ENCODE assay signal across 19 mouse cellular contexts in the genomic region with DNA sequence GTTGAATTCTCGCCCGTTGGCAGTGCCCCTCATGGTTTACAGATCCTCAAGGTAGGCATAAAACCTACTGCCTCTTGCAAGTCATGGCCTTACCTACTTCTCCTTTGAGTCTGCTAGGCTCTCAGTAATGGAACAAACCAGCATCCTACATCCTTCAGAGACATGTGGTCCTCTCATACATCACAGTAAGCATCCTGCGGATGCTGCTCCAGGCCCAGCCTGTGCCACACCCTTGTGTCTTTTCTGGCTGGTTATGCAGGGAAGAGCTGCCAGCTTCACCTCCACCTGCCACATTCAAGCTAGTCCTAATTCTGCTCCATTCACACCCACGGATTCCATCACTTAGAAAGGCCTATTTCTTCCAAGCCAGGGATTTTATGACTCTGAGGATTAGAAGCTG. TPM values are rescaled to one million over a fixed set of nuclear protein-coding genes. Genes with fewer than 3 reads are reported as not detected.
A peak's percentile ranks its signal among the peaks of the same experiment; 100 is the strongest.
DNase-seq lines count a peak whose midpoint lies in the region; ATAC-seq and TF ChIP-seq lines count a peak whose summit lies in the region.
"Had no signal": no experiment of that assay in that cellular context is flagged by ENCODE, and none has a peak within 500 bp of the region (broad histone marks: within the 10 kb centered on the region; RNA-seq: fewer than 3 reads in every experiment).

No protein-coding gene starts in this region.

- no peak for ATAC-seq in forebrain, postnatal 0 days
- no peak for ATAC-seq in forebrain, embryonic 12.5 days (ENCODE audit: low FRiP score)
- ATAC-seq in midbrain, embryonic 14.5 days (ENCODE audit: low FRiP score, low TSS enrichment), result no peak
- no peak for ATAC-seq in midbrain, embryonic 11.5 days (ENCODE audit: low FRiP score)
- ATAC-seq in hindbrain, embryonic 15.5 days (ENCODE audit: low FRiP score, low read depth), result no peak
- ATAC-seq: liver, postnatal 0 days had no signal

- H3K27me3 ChIP-seq in forebrain, postnatal 0 days (ENCODE audit: insufficient read depth, low read length), result no peaks in the 10 kb centered on the region
- H3K27me3 ChIP-seq in forebrain, embryonic 12.5 days, result 0 out of 2 replicates have a peak, but pooled peaks cover 4% of the 10 kb centered on the region
- no peaks in the 10 kb centered on the region for H3K27me3 ChIP-seq in midbrain, embryonic 14.5 days (ENCODE audit: control insufficient read depth, insufficient read depth, low read length)
- no peaks in the 10 kb centered on the region for H3K27me3 ChIP-seq in midbrain, embryonic 11.5 days (ENCODE audit: control insufficient read depth, insufficient read depth, low read length)
- no peaks in the 10 kb centered on the region for H3K27me3 ChIP-seq in hindbrain, embryonic 15.5 days
- H3K27me3 ChIP-seq: neural tube, embryonic 12.5 days had no signal

- no peak overlapping the region for H3K4me2 ChIP-seq in forebrain, postnatal 0 days (ENCODE audit: low read depth)
- H3K4me2 ChIP-seq in forebrain, embryonic 12.5 days, result no peak overlapping the region
- no peak overlapping the region for H3K4me2 ChIP-seq in midbrain, embryonic 14.5 days (ENCODE audit: low read length)
- no peak overlapping the region for H3K4me2 ChIP-seq in midbrain, embryonic 11.5 days
- H3K4me2 ChIP-seq in hindbrain, embryonic 15.5 days, result no peak overlapping the region
- H3K4me2 ChIP-seq: neural tube, embryonic 12.5 days had no signal

- no peak for DNase-seq in forebrain, postnatal 0 days
- DNase-seq in midbrain, embryonic 14.5 days, result no peak
- no peak for DNase-seq in midbrain, embryonic 11.5 days (ENCODE audit: low spot score, missing footprints)
- DNase-seq in right cerebral cortex, postnatal 25 days, result peak; percentile 62
- no peak for DNase-seq in spleen, postnatal 4 days (ENCODE audit: low spot score in 2 of 2)
- no peak for DNase-seq in liver
- DNase-seq: embryo, embryonic 11 days; gastrocnemius, adult 2 months; kidney, postnatal 14 days; liver, postnatal 0 days; thymus, adult 18-20 months had no signal

- TF ChIP-seq CTCF in forebrain, postnatal 0 days (IDR thresholded peaks at IDR 0.05; ENCODE audit: low read depth), result no peak

- no peaks in the 10 kb centered on the region for H3K36me3 ChIP-seq in forebrain, postnatal 0 days (ENCODE audit: insufficient read depth)
- no peaks in the 10 kb centered on the region for H3K36me3 ChIP-seq in forebrain, embryonic 12.5 days (replicated peaks)
- no peaks in the 10 kb centered on the region for H3K36me3 ChIP-seq in midbrain, embryonic 14.5 days (ENCODE audit: control insufficient read depth, insufficient read depth, low read length)
- H3K36me3 ChIP-seq in midbrain, embryonic 11.5 days (ENCODE audit: control insufficient read depth, insufficient read depth, low read length), result no peaks in the 10 kb centered on the region
- H3K36me3 ChIP-seq in hindbrain, embryonic 15.5 days, result no peaks in the 10 kb centered on the region
- H3K36me3 ChIP-seq: limb, embryonic 10.5 days; neural tube, embryonic 12.5 days had no signal

- H3K9ac ChIP-seq in forebrain, postnatal 0 days, result no peak overlapping the region
- no peak overlapping the region for H3K9ac ChIP-seq in forebrain, embryonic 12.5 days
- H3K9ac ChIP-seq in midbrain, embryonic 14.5 days (replicated peaks; ENCODE audit: low read length), result no peak overlapping the region
- no peak overlapping the region for H3K9ac ChIP-seq in midbrain, embryonic 11.5 days (ENCODE audit: low read length)
- H3K9ac ChIP-seq in hindbrain, embryonic 15.5 days, result no peak overlapping the region
- H3K9ac ChIP-seq: liver, postnatal 0 days; neural tube, embryonic 12.5 days had no signal

- peaks cover 14% of the 10 kb centered on the region; the same call in 1 of the 2 replicates for H3K4me1 ChIP-seq in forebrain, postnatal 0 days (ENCODE audit: insufficient read depth)
- H3K4me1 ChIP-seq in forebrain, embryonic 12.5 days, result peaks cover 6% of the 10 kb centered on the region; the same call in 1 of the 2 replicates
- peaks cover 14% of the 10 kb centered on the region; the same call in 1 of the 2 replicates for H3K4me1 ChIP-seq in midbrain, embryonic 14.5 days (ENCODE audit: control insufficient read depth, insufficient read depth, low read length)
- no peaks in the 10 kb centered on the region for H3K4me1 ChIP-seq in midbrain, embryonic 11.5 days (ENCODE audit: control insufficient read depth, insufficient read depth, low read length)
- peaks cover 21% of the 10 kb centered on the region for H3K4me1 ChIP-seq in hindbrain, embryonic 15.5 days (replicated peaks)

- peak overlapping the region; percentile 80 for H3K27ac ChIP-seq in forebrain, postnatal 0 days (ENCODE audit: low read depth, low read length)
- no peak overlapping the region for H3K27ac ChIP-seq in forebrain, embryonic 12.5 days
- H3K27ac ChIP-seq in midbrain, embryonic 14.5 days (replicated peaks; ENCODE audit: low read depth, low read length), result peak overlapping the region; percentile 81
- no peak overlapping the region for H3K27ac ChIP-seq in midbrain, embryonic 11.5 days (ENCODE audit: low read depth, low read length)
- peak overlapping the region; percentile 80 for H3K27ac ChIP-seq in hindbrain, embryonic 15.5 days (replicated peaks)
- H3K27ac ChIP-seq: gastrocnemius, adult 2 months; limb, embryonic 10.5 days had no signal

- H3K4me3 ChIP-seq in forebrain, postnatal 0 days (ENCODE audit: low read depth, low read length), result no peak overlapping the region
- H3K4me3 ChIP-seq in forebrain, embryonic 12.5 days (replicated peaks), result no peak overlapping the region
- no peak overlapping the region for H3K4me3 ChIP-seq in midbrain, embryonic 14.5 days (replicated peaks; ENCODE audit: low read depth, low read length)
- H3K4me3 ChIP-seq in midbrain, embryonic 11.5 days (ENCODE audit: low read depth, low read length), result no peak overlapping the region
- no peak overlapping the region for H3K4me3 ChIP-seq in hindbrain, embryonic 15.5 days
- H3K4me3 ChIP-seq: erythroblast, embryonic 14.5 days; gastrocnemius, adult 2 months; limb, embryonic 10.5 days; neural tube, embryonic 12.5 days had no signal

- 73% methylated on average over 4 of the region's 4 CpGs for WGBS in forebrain, postnatal 0 days
- WGBS in forebrain, embryonic 12.5 days, result 79% methylated on average over 4 of the region's 4 CpGs
- whole genome bisulfite sequencing in midbrain, embryonic 14.5 days, result 77% methylated on average over 4 of the region's 4 CpGs
- 79% methylated on average over 4 of the region's 4 CpGs for WGBS in midbrain, embryonic 11.5 days
- 80% methylated on average over 4 of the region's 4 CpGs for WGBS in hindbrain, embryonic 15.5 days

- H3K9me3 ChIP-seq in forebrain, postnatal 0 days (ENCODE audit: low read length), result no peaks in the 10 kb centered on the region
- H3K9me3 ChIP-seq in forebrain, embryonic 12.5 days, result no peaks in the 10 kb centered on the region
- no peaks in the 10 kb centered on the region for H3K9me3 ChIP-seq in midbrain, embryonic 14.5 days (ENCODE audit: control insufficient read depth, low read length)
- H3K9me3 ChIP-seq in midbrain, embryonic 11.5 days (ENCODE audit: control insufficient read depth, low read length), result no peaks in the 10 kb centered on the region
- H3K9me3 ChIP-seq in hindbrain, embryonic 15.5 days, result no peaks in the 10 kb centered on the region
- H3K9me3 ChIP-seq: limb, embryonic 10.5 days; neural tube, embryonic 12.5 days had no signal

RNA-seq across cellular contexts. Expression of gene Bhlhe23, which starts 48.0 kb away (rescaled TPM):
- total RNA-seq in forebrain, postnatal 0 days (2014; rRNA removed), result 0.33 and 0.46 TPM in 2 replicates
- polyA plus RNA-seq in forebrain, postnatal 0 days (2015; fragmentation: Nextera tagmentation; extraction: Ambion mirVana), result 0.18 and 0.71 TPM in 2 replicates
- 1.3 and 3.2 TPM in 2 replicates for polyA plus RNA-seq in forebrain, embryonic 12.5 days (2016; fragmentation: Nextera tagmentation; extraction: Ambion mirVana)
- polyA plus RNA-seq in midbrain, embryonic 14.5 days (2014; fragmentation: Nextera tagmentation; extraction: Ambion mirVana), result 20.1 and 21.3 TPM in 2 replicates
- polyA plus RNA-seq in midbrain, embryonic 11.5 days (2014; fragmentation: Nextera tagmentation; extraction: Ambion mirVana), result 22.2 and 23.5 TPM in 2 replicates
- polyA plus RNA-seq in hindbrain, embryonic 15.5 days (2015; fragmentation: Nextera tagmentation; extraction: Ambion mirVana), result 0.73 and 5.2 TPM in 2 replicates
- total RNA-seq: adrenal gland, postnatal 4 days; gastrocnemius, adult 2 months; megakaryocyte, adult 5-6 weeks had no signal
- polyA plus RNA-seq: erythroblast, embryonic 14.5 days; limb, embryonic 10.5 days; liver, postnatal 0 days; small intestine, adult 2 months had no signal

Comparison
In these comparisons a context has a peak if more than half of its experiments do, and no peak if none do; other contexts are left out.
1. H3K27ac ChIP-seq: peak in forebrain, postnatal 0 days (single experiment), midbrain, embryonic 14.5 days (single experiment) and hindbrain, embryonic 15.5 days (single experiment); none in forebrain, embryonic 12.5 days (single experiment) and midbrain, embryonic 11.5 days (single experiment).